ENCODE assay signal across 8 mouse cellular contexts in the genomic region with DNA sequence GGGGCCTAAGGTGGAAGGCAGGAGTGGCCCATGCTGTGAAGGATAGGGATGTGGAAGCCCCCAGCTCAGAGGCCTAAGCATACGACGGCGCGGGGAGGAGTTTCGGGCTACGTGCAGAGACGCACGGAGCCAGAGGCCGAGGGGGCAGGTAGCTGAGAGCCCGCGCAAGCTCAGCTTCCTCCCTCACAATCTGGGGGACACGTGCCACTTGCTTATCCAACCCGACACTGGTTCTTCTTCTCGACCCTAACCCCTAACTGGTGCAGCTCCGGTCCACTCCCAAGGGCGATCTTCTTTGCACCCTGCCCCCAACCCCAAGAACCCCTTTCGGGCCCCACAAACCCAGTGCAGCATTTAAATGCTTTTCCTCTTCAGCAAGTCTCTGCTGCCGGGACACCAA. TPM values are rescaled to one million over a fixed set of nuclear protein-coding genes. Genes with fewer than 3 reads are reported as not detected.
A peak's percentile ranks its signal among the peaks of the same experiment; 100 is the strongest.
DNase-seq lines count a peak whose midpoint lies in the region; ATAC-seq and TF ChIP-seq lines count a peak whose summit lies in the region.

No protein-coding gene starts in this region.

- no peak for TF ChIP-seq POLR2A in limb, embryonic 14.5 days (IDR thresholded peaks at IDR 0.05; ENCODE audit: borderline replicate concordance, extremely low read depth, insufficient read depth, insufficient read length)

- ATAC-seq in limb, embryonic 14.5 days (ENCODE audit: low FRiP score, low read depth), result peak; percentile 59
- ATAC-seq in midbrain, embryonic 14.5 days (ENCODE audit: low FRiP score, low TSS enrichment), result peak; percentile 66

- H3K9me3 ChIP-seq in limb, embryonic 14.5 days (ENCODE audit: control insufficient read depth, low read length), result no peaks in the 10 kb centered on the region
- H3K9me3 ChIP-seq in midbrain, embryonic 14.5 days (ENCODE audit: control insufficient read depth, low read length), result no peaks in the 10 kb centered on the region

- H3K36me3 ChIP-seq in limb, embryonic 14.5 days (ENCODE audit: control insufficient read depth, insufficient read depth, low read length), result peaks cover 62% of the 10 kb centered on the region
- peaks cover 50% of the 10 kb centered on the region for H3K36me3 ChIP-seq in midbrain, embryonic 14.5 days (ENCODE audit: control insufficient read depth, insufficient read depth, low read length)

- no peaks in the 10 kb centered on the region for H3K27me3 ChIP-seq in limb, embryonic 14.5 days (ENCODE audit: control insufficient read depth, insufficient read depth, low read length)
- H3K27me3 ChIP-seq in midbrain, embryonic 14.5 days (ENCODE audit: control insufficient read depth, insufficient read depth, low read length), result no peaks in the 10 kb centered on the region

- peak overlapping the region; percentile 72 for H3K4me2 ChIP-seq in limb, embryonic 14.5 days (replicated peaks; ENCODE audit: low read depth, low read length, severe bottlenecking)
- H3K4me2 ChIP-seq in midbrain, embryonic 14.5 days (ENCODE audit: low read length), result peak overlapping the region; percentile 92

- H3K4me3 ChIP-seq in limb, embryonic 14.5 days (replicated peaks; ENCODE audit: low read length), result peak overlapping the region; percentile 48
- H3K4me3 ChIP-seq in midbrain, embryonic 14.5 days (replicated peaks; ENCODE audit: low read depth, low read length), result peak overlapping the region; percentile 62

- peak overlapping the region; percentile 79 for H3K27ac ChIP-seq in limb, embryonic 14.5 days (replicated peaks; ENCODE audit: low read depth, low read length)
- H3K27ac ChIP-seq in midbrain, embryonic 14.5 days (replicated peaks; ENCODE audit: low read depth, low read length), result peak overlapping the region; percentile 85

- intact Hi-C loops in gastrocnemius, postnatal 36 days (cut with DNase I), result no loop called here

- H3K9ac ChIP-seq in limb, embryonic 14.5 days (ENCODE audit: low read depth, low read length, severe bottlenecking), result peak overlapping the region; percentile 65
- H3K9ac ChIP-seq in midbrain, embryonic 14.5 days (replicated peaks; ENCODE audit: low read length), result peak overlapping the region; percentile 73

- 0% methylated on average over 18 of the region's 18 CpGs for WGBS in limb, embryonic 14.5 days
- WGBS in midbrain, embryonic 14.5 days, result 0% methylated on average over 18 of the region's 18 CpGs

- H3K4me1 ChIP-seq in limb, embryonic 14.5 days (ENCODE audit: control insufficient read depth, insufficient read depth, low read length), result peaks cover 28% of the 10 kb centered on the region
- H3K4me1 ChIP-seq in midbrain, embryonic 14.5 days (ENCODE audit: control insufficient read depth, insufficient read depth, low read length), result peaks cover 39% of the 10 kb centered on the region

- DNase-seq in urinary bladder, adult 2 months (ENCODE audit: low spot score), result peak; percentile 44
- DNase-seq in urinary bladder, adult 18-20 months (ENCODE audit: low spot score in 2 of 2), result no peak
- DNase-seq in embryo, embryonic 11 days, result peak; percentile 88
- peak; percentile 47 to 58 for DNase-seq in gastrocnemius, postnatal 36 days
- DNase-seq in kidney, adult 18-20 months, result peak; percentile 67
- DNase-seq in limb, embryonic 14.5 days (ENCODE audit: low spot score), result peak; percentile 87
- peak; percentile 87 for DNase-seq in midbrain, embryonic 14.5 days
- peak; percentile 62 to 68 for DNase-seq in spleen, postnatal 36 days (ENCODE audit: low spot score in 2 of 2)

RNA-seq across cellular contexts. Expression of gene Tpi1, which starts 0.6 kb away (rescaled TPM):
- polyA plus RNA-seq in urinary bladder, adult 2 months (2012; rRNA removed), result 322 and 324 TPM in 2 replicates
- 1,000 to 10,000 TPM; 2,608 to 3,105 TPM for total RNA-seq in gastrocnemius, postnatal 36 days (2021)
- 636 and 744 TPM in 2 replicates for polyA plus RNA-seq in limb, embryonic 14.5 days (2012; rRNA removed)
- polyA plus RNA-seq in limb, embryonic 14.5 days (2014; fragmentation: Nextera tagmentation; extraction: Ambion mirVana), result 808 and 825 TPM in 2 replicates
- polyA plus RNA-seq in midbrain, embryonic 14.5 days (2014; fragmentation: Nextera tagmentation; extraction: Ambion mirVana), result 343 and 349 TPM in 2 replicates

RNA-seq across cellular contexts. Expression of gene Spsb2, which starts 5.0 kb away (rescaled TPM):
- 22.3 and 24.4 TPM in 2 replicates for polyA plus RNA-seq in urinary bladder, adult 2 months (2012; rRNA removed)
- 1 to 10 TPM; 2.3 to 2.5 TPM for total RNA-seq in gastrocnemius, postnatal 36 days (2021)
- 9.8 and 11.1 TPM in 2 replicates for polyA plus RNA-seq in limb, embryonic 14.5 days (2012; rRNA removed)
- 8.9 and 10.8 TPM in 2 replicates for polyA plus RNA-seq in limb, embryonic 14.5 days (2014; fragmentation: Nextera tagmentation; extraction: Ambion mirVana)
- 5.9 and 6.3 TPM in 2 replicates for polyA plus RNA-seq in midbrain, embryonic 14.5 days (2014; fragmentation: Nextera tagmentation; extraction: Ambion mirVana)

RNA-seq across cellular contexts. Expression of gene Usp5, which starts 15.8 kb away (rescaled TPM):
- 68.8 and 73.6 TPM in 2 replicates for polyA plus RNA-seq in urinary bladder, adult 2 months (2012; rRNA removed)
- 10 to 100 TPM; 41.7 to 43.2 TPM for total RNA-seq in gastrocnemius, postnatal 36 days (2021)
- polyA plus RNA-seq in limb, embryonic 14.5 days (2012; rRNA removed), result 105 and 119 TPM in 2 replicates
- polyA plus RNA-seq in limb, embryonic 14.5 days (2014; fragmentation: Nextera tagmentation; extraction: Ambion mirVana), result 115 and 120 TPM in 2 replicates
- polyA plus RNA-seq in midbrain, embryonic 14.5 days (2014; fragmentation: Nextera tagmentation; extraction: Ambion mirVana), result 184 and 191 TPM in 2 replicates

RNA-seq across cellular contexts. Expression of gene Cdca3, which starts 15.9 kb away (rescaled TPM):
- polyA plus RNA-seq in urinary bladder, adult 2 months (2012; rRNA removed), result 5.0 and 5.5 TPM in 2 replicates
- 1 to 10 TPM; 1.5 to 1.8 TPM for total RNA-seq in gastrocnemius, postnatal 36 days (2021)
- polyA plus RNA-seq in limb, embryonic 14.5 days (2012; rRNA removed), result 141 and 164 TPM in 2 replicates
- 128 and 146 TPM in 2 replicates for polyA plus RNA-seq in limb, embryonic 14.5 days (2014; fragmentation: Nextera tagmentation; extraction: Ambion mirVana)
- polyA plus RNA-seq in midbrain, embryonic 14.5 days (2014; fragmentation: Nextera tagmentation; extraction: Ambion mirVana), result 25.0 and 43.7 TPM in 2 replicates

RNA-seq across cellular contexts. Expression of gene Gnb3, which starts 26.6 kb away (rescaled TPM):
- polyA plus RNA-seq in urinary bladder, adult 2 months (2012; rRNA removed), result 0.21 and 0.32 TPM in 2 replicates
- total RNA-seq in gastrocnemius, postnatal 36 days (2021), result 1 to 10 TPM; 1.2 to 1.6 TPM
- 1.9 and 2.3 TPM in 2 replicates for polyA plus RNA-seq in limb, embryonic 14.5 days (2012; rRNA removed)
- polyA plus RNA-seq in limb, embryonic 14.5 days (2014; fragmentation: Nextera tagmentation; extraction: Ambion mirVana), result 1.6 and 1.8 TPM in 2 replicates
- polyA plus RNA-seq in midbrain, embryonic 14.5 days (2014; fragmentation: Nextera tagmentation; extraction: Ambion mirVana), result 1.7 and 4.5 TPM in 2 replicates

Comparison
In these comparisons a context has a peak if more than half of its experiments do, and no peak if none do; other contexts are left out.
1. DNase-seq: peak in urinary bladder, adult 2 months (single experiment), embryo, embryonic 11 days (single experiment), gastrocnemius, postnatal 36 days (2 of 2), kidney, adult 18-20 months (single experiment), limb, embryonic 14.5 days (single experiment), midbrain, embryonic 14.5 days (single experiment) and spleen, postnatal 36 days (2 of 2); none in urinary bladder, adult 18-20 months (0 of 2).